Mouse (Mus musculus): ENCODE data around the gene Ulk3.

Gene Ulk3

GRCm38 (mm10) chr9:57589224-57590126 lies at the start of gene Ulk3:
Gene Ulk3, plus strand, starts transcription at chr9:57589452.
- DNase-seq, result peak; percentile 79 to 93

GRCm38 (mm10) chr9:57539550-57539949 lies 49.7 kb upstream of the Ulk3 start:
- peak in 1 of 2 experiments; percentile 38 for DNase-seq

GRCm38 (mm10) chr9:57541312-57541711 lies 47.9 kb upstream of the Ulk3 start:
- peak in 1 of 2 experiments; percentile 67 for DNase-seq

GRCm38 (mm10) chr9:57543951-57544350 lies 45.3 kb upstream of the Ulk3 start:
- peak in 1 of 2 experiments; percentile 17 for DNase-seq

GRCm38 (mm10) chr9:57547287-57547686 lies 42.0 kb upstream of the Ulk3 start:
- peak in 1 of 2 experiments; percentile 42 for DNase-seq

- DNase-seq, result peak in 1 of 2 experiments; percentile 22
These were observed 41.4 kb upstream of the Ulk3 start for GRCm38 (mm10) chr9:57547869-57548268.

- DNase-seq, result no peak
These were observed 40.1 kb upstream of the Ulk3 start for GRCm38 (mm10) chr9:57549186-57549585.

- DNase-seq, result peak; percentile 64 to 78
These were observed 39.0 kb upstream of the Ulk3 start for GRCm38 (mm10) chr9:57550126-57550862.

- DNase-seq, result peak; percentile 80 to 82
These were observed 36.9 kb upstream of the Ulk3 start, which contains the start of gene Mpi for GRCm38 (mm10) chr9:57552139-57552887. Gene Mpi, minus strand, starts transcription at chr9:57552763.

GRCm38 (mm10) chr9:57553119-57553518 lies 36.1 kb upstream of the Ulk3 start:
- no peak for DNase-seq

GRCm38 (mm10) chr9:57554753-57555152 lies 34.5 kb upstream of the Ulk3 start:
- DNase-seq, result no peak

GRCm38 (mm10) chr9:57557215-57557614 lies 32.0 kb upstream of the Ulk3 start:
- DNase-seq, result no peak

- no peak for DNase-seq
These were observed 30.6 kb upstream of the Ulk3 start for GRCm38 (mm10) chr9:57558625-57559024.

- DNase-seq, result no peak
These were observed 29.7 kb upstream of the Ulk3 start for GRCm38 (mm10) chr9:57559568-57559967.

- DNase-seq, result no peak
These were observed 29.0 kb upstream of the Ulk3 start for GRCm38 (mm10) chr9:57560263-57560662.

GRCm38 (mm10) chr9:57560861-57561710 lies 28.2 kb upstream of the Ulk3 start, which contains the start of gene Scamp2:
Gene Scamp2, plus strand, starts transcription at chr9:57560943.
- peak; percentile 95 to 96 for DNase-seq

- peak; percentile 71 to 78 for DNase-seq
These were observed 27.5 kb upstream of the Ulk3 start for GRCm38 (mm10) chr9:57561711-57562099.

- peak; percentile 52 to 74 for DNase-seq
These were observed 26.3 kb upstream of the Ulk3 start for GRCm38 (mm10) chr9:57562896-57563372.

GRCm38 (mm10) chr9:57564609-57565008 lies 24.6 kb upstream of the Ulk3 start:
- peak; percentile 40 to 63 for DNase-seq

GRCm38 (mm10) chr9:57565741-57566221 lies 23.5 kb upstream of the Ulk3 start:
- peak in 1 of 2 experiments; percentile 44 for DNase-seq

GRCm38 (mm10) chr9:57566846-57567245 lies 22.4 kb upstream of the Ulk3 start:
- DNase-seq, result peak; percentile 79 to 92
